Mouse (Mus musculus) cerebellum, adult 8-10 months (tissue): ENCODE data around the gene Olfr1491.

Experiments used
- DNase-seq: peaks from one replicate; pipeline ENCODE4 v3.0.0; 2022

Olfr1491 gene

DNA sequence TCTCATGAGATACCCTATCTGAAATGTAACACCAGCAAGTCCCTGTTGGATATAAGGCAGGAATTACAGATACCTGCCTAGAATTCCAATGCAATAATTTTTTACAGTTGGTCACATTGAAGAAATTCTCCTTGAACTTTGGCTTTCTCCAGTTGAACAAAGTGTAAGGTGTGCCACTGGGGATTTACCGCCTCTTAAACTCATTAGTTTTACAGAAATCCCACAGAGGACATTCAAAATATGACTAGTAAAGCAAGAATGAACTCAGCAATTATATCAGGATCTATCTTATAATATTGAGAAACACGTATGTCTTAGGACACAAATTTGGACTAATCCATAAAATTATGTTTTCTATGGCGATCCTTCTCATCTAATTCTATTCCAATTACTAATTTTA, at the start of gene Olfr1491:
Gene Olfr1491 (plus strand): TSS at position 301 of the 400 bp plus-strand sequence.
- DNase-seq, result no peak

DNA sequence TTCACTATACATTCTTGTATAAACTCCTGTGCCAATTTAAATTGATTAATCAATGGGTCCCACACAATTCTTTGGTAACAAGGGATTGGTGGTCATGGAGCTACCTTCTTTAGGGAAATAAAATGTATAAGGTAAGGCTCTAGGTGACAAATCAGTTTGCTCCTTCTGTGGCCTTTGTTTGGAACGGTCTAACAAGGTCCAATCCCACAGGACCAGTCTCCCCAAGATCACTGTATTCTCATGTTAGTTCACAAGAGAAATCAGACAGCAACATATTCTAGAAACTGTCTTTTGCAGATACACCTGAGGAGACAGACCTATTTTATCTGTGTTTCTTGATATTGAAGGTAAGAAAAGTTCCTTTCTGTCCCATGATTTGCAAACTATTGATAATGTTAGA, 46.3 kb upstream of the Olfr1491 start, which contains the start of gene Olfr1490:
Gene Olfr1490 (plus strand): TSS at position 301 of the 400 bp plus-strand sequence.
- DNase-seq, result no peak

DNA sequence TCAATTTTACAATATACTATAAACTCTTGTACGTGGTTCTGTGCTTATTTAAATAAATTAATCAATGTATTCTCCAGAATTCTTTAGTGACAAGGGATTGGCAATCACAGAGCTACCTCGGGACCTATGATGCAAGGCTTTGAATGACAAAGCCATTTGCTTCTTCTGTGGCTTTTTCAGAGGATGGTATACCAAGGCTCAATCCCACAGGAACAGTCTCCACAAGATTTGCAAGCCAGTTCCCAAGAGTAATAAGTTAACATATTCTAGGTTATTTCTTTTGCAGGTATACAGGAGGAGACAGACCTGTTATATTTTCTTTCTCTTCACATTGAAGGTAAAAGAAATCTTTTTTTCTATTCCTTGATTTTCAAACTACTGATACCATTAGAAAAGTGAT, 25.9 kb downstream of the Olfr1491 start, which contains the start of gene Olfr1493-ps1:
Gene Olfr1493-ps1 (plus strand): TSS at position 301 of the 400 bp plus-strand sequence.
- DNase-seq, result no peak

DNA sequence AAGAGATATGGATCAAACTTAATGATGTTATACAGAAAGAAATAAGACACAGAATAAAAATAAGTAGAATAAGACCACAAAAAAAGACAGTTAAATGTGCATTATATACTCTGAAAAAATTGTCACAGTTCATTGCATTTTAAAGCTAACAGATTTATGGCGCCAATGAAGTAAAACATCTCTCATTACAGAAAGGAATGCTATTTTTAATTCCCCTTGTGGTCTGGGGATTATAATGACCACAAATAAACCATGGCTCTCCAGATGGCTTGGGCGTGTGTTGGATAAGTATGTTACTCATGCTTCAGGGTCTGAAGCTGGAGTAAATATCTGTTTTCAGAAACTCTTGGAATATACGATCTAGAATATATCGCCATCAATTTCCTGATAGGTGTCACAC, 42.4 kb downstream of the Olfr1491 start, which contains the start of gene Olfr1494:
Gene Olfr1494 (plus strand): TSS at position 301 of the 400 bp plus-strand sequence.
- no peak for DNase-seq

DNA sequence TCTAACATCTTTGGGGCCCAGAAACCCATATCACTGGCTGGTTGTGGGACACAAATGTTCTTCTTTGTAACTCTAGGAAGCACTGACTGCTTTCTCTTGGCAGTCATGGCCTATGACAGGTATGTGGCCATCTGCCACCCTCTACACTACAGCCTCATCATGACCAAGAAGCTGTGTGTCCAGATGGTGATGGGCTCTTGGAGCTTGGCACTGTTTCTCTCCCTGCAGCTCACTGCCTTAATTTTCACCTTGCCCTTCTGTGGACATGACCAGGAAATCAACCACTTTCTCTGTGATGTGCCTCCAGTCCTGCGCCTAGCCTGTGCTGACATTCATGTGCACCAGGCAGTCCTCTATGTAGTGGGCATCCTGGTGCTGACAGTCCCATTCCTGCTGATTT, 52.3 kb downstream of the Olfr1491 start:
- DNase-seq, result peak; percentile 16
